Comparison of ENCODE assay signal across 11 mouse cellular contexts in the genomic region with DNA sequence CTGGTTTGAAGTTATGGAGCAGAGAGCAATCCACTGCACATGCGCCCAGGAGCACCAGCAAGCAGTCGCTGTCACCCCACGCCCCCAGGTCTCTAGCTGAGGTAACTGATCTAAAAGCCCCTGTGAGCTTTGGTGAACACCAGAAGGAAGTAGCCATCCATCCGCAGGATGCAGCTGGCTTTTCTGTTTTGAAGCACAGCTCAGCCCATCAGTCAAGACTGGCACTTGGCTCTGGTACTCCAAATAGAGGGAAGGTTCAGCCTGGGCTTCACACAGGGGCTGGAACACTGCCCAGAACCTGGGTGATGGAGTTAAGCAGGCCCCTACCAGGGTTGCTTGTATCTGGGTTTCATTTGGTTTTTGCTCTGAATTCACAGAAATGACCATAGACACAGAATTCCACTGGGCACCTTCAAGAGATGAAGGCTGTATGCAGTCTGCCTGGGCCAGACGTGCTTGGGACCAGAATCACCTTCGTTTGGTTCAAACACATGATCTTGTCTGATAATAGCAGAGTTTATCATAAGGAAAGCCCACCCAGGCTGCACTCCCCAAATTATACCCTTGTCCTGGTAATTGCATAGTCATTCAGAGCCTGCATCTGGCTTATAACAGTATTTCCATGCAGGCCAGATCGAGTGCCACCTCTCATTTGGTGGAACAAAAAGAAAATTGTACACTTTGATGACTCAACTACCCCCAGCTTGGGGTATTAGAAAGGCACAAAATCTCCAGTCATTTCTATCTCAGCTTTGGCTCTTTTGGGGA. TPM values are rescaled to one million over a fixed set of nuclear protein-coding genes. Genes with fewer than 3 reads are reported as not detected.
DNase-seq lines count a peak whose midpoint lies in the region; ATAC-seq and TF ChIP-seq lines count a peak whose summit lies in the region.
"Had no signal": no experiment of that assay in that cellular context is flagged by ENCODE, and none has a peak within 500 bp of the region (broad histone marks: within the 10 kb centered on the region; RNA-seq: fewer than 3 reads in every experiment).

No protein-coding gene starts in this region.

- no peak overlapping the region for H3K4me3 ChIP-seq in gastrocnemius, adult 2 months
- H3K4me3 ChIP-seq: erythroblast, embryonic 14.5 days; midbrain, embryonic 12.5 days had no signal

- no peak for ATAC-seq in erythroid progenitor cell, adult 5-6 weeks (replicated peaks; ENCODE audit: low FRiP score, poor library complexity, severe bottlenecking)

- H3K27ac ChIP-seq in gastrocnemius, adult 2 months, result no peak overlapping the region
- H3K27ac ChIP-seq: midbrain, embryonic 12.5 days had no signal

- TF ChIP-seq CTCF in gastrocnemius, adult 2 months (IDR thresholded peaks at IDR 0.05), result no peak

- peak; percentile 59 for DNase-seq in adrenal gland, postnatal 10 days
- no peak for DNase-seq in adrenal gland, adult 8-10 months
- peak; percentile 50 to 56 for DNase-seq in kidney, postnatal 4 days
- DNase-seq in kidney, adult 9 months, result no peak
- peak; percentile 58 for DNase-seq in right cerebral cortex, postnatal 4 days
- DNase-seq in right cerebral cortex, postnatal 25 days, result no peak
- DNase-seq in gastrocnemius, adult 2 months, result no peak
- DNase-seq: cerebellum, adult 11 months had no signal

- intact Hi-C loops in gastrocnemius, adult 2 months (cut with DNase I), result no loop called here

RNA-seq across cellular contexts. Expression of a gene that starts 27.0 kb away (rescaled TPM):
- 100 to 1,000 TPM; 177 to 223 TPM for total RNA-seq in adrenal gland, postnatal 10 days (2021)
- 100 to 1,000 TPM; 196 to 244 (median 223) TPM for total RNA-seq in adrenal gland, adult 8-10 months (2022)
- 8.3 and 23.5 TPM in 2 replicates for total RNA-seq in erythroid progenitor cell, adult 5-6 weeks (2015; ENCODE audit: low replicate concordance)
- total RNA-seq in erythroid progenitor cell, adult 5-6 weeks (2017; ENCODE audit: low replicate concordance), result 5.4 and 5.5 TPM in 2 replicates
- 100 to 1,000 TPM in 1 of 2 experiments, 10 to 100 TPM in 1; 33.5 to 115 TPM for total RNA-seq in gastrocnemius, adult 2 months (2021)

Comparison
In these comparisons a context has a peak if more than half of its experiments do, and no peak if none do; other contexts are left out.
1. DNase-seq: peak in adrenal gland, postnatal 10 days (single experiment), kidney, postnatal 4 days (2 of 2) and right cerebral cortex, postnatal 4 days (single experiment); none in adrenal gland, adult 8-10 months (single experiment), kidney, adult 9 months (single experiment), right cerebral cortex, postnatal 25 days (single experiment) and gastrocnemius, adult 2 months (single experiment).